Mouse (Mus musculus) forebrain, embryonic 14.5 days (tissue): ENCODE results near the gene Bfsp2. TPM values are rescaled to one million over a fixed set of nuclear protein-coding genes. Genes with fewer than 3 reads are reported as not detected.
A peak's percentile ranks its signal among the peaks of the same experiment; 100 is the strongest.

ENCODE experiments used
- ATAC-seq: fragments of 200-750 bp; cut with Nextera tagmentation; 2 replicates; pipeline ENCODE4 v1.8.0; 2017; ENCODE audit warnings: mild to moderate bottlenecking, moderate library complexity
- DNase-seq: peaks from one replicate; pipeline ENCODE4 v3.0.0-alpha.2; 2015; ENCODE audit warnings: low spot score
- H3K27ac ChIP-seq: fragments of 300-500 bp; sonication (generic); 2 replicates; pipeline ENCODE4 v1.5.1; 2014; ENCODE audit warnings: low read depth, mild to moderate bottlenecking, control low read depth, low read length, moderate library complexity
- H3K27me3 ChIP-seq: fragments of 300-500 bp; sonication (generic); replicated peaks from 2 replicates; pipeline ENCODE4 v1.6.1; 2014; ENCODE audit warnings: low read length, control low read depth, mixed read lengths; ENCODE audit not compliant: control insufficient read depth, insufficient read depth
- H3K36me3 ChIP-seq: fragments of 300-500 bp; sonication (generic); 2 replicates; pipeline ENCODE4 v1.6.1; 2014; ENCODE audit warnings: low read length, control low read depth; ENCODE audit not compliant: control insufficient read depth, insufficient read depth
- H3K4me1 ChIP-seq: fragments of 300-500 bp; sonication (generic); 2 replicates; pipeline ENCODE4 v1.6.1; 2014; ENCODE audit warnings: antibody characterized with exemption, low read length, control low read depth; ENCODE audit not compliant: control insufficient read depth, insufficient read depth
- H3K4me2 ChIP-seq: fragments of 300-500 bp; sonication (generic); 2 replicates; pipeline ENCODE4 v1.6.1; 2014; ENCODE audit warnings: mild to moderate bottlenecking, control low read depth, low read length
- H3K4me3 ChIP-seq: fragments of 300-500 bp; sonication (generic); 2 replicates; pipeline ENCODE4 v1.5.1; 2014; ENCODE audit warnings: low read depth, low read length, control low read depth
- H3K9ac ChIP-seq: fragments of 300-500 bp; sonication (generic); 2 replicates; pipeline ENCODE4 v1.6.1; 2014; ENCODE audit warnings: mild to moderate bottlenecking, low read length, control low read depth, moderate library complexity
- H3K9me3 ChIP-seq: fragments of 300-500 bp; sonication (generic); replicated peaks from 2 replicates; pipeline ENCODE4 v1.6.1; 2016; ENCODE audit warnings: low read length, control low read depth, mixed read lengths; ENCODE audit not compliant: control insufficient read depth
- WGBS: fragments of 180-500 bp; shearing (Covaris S2); extraction: QIAGEN DNeasy Blood & Tissue Kit; methylation state at CpG from one replicate; pipeline ENCODE4 v1.1.7; 2014; 5-methylcytosine and 5-hydroxymethylcytosine counted together
- polyA plus RNA-seq: library from polyadenylated mRNA; unstranded; fragments of >200 nt; fragmentation: Nextera tagmentation; extraction: Ambion mirVana; gene quantifications from 2 replicates; pipeline ENCODE4 v1.2.1, GENCODE M21; 2014

Bfsp2 gene
- polyA plus RNA-seq, 1 experiment from 2014 or later = 1.5 TPM

DNA sequence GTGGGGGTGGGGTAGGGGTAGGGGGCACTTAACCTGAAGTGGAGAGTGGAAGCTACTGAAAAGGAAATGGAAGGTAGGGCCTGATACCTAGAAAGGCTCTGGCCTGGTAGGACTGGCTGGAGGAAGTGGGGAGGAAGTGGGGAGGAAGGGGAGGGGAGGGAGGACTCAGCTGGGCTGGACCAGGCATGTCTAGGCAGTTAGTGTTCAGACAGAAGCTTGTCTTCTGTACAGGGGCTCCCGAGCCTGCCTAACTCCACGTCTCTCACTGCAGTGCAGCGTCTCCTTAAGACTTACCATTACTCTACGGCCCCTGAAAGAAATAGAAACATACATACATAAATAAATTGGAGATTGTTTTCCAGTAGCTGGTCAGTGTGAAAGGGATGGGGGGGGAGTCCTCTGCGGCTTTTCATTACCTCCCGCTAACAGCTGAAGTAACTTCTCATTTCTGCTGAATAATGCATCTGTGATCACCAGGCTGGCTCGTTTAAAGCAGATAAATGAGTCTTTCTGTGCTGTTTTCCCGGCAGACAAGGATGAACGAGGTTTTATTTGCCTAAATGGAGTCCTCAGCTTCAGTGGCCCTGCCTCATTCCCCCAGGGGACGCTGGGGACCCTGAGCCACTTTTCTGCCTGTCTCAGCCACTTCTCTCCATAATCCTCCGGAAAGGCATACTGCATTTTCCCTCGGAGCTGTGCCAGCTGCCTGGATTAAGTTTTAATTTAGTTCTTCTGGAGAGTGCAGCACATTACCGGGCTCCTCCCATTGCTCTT is 6.1 kb downstream of the Bfsp2 start:
- no peak overlapping the region for H3K4me3 ChIP-seq
- H3K27me3 ChIP-seq = no peaks in the 10 kb centered on the region
- ATAC-seq (peak; percentile 66), DNase-seq (peak; percentile 67)
- H3K9me3 ChIP-seq = no peaks in the 10 kb centered on the region
- H3K4me2 ChIP-seq = peak overlapping the region; percentile 23; the same call in 1 of the 2 replicates
- H3K27ac ChIP-seq = peak overlapping the region; percentile 55; the same call in 1 of the 2 replicates
- peaks cover 10% of the 10 kb centered on the region for H3K4me1 ChIP-seq
- 4% methylated on average over 13 of the region's 13 CpGs for WGBS
- no peaks in the 10 kb centered on the region for H3K36me3 ChIP-seq
- no peak overlapping the region for H3K9ac ChIP-seq

GRCm38 (mm10) chr9:103471784-103472183 is 8.4 kb downstream of the Bfsp2 start:
- no peaks in the 10 kb centered on the region for H3K27me3 ChIP-seq
- H3K36me3 ChIP-seq = no peaks in the 10 kb centered on the region
- DNase-seq = no peak
- no peak overlapping the region for H3K4me3 ChIP-seq
- H3K9ac ChIP-seq = no peak overlapping the region
- H3K4me1 ChIP-seq = peaks cover 10% of the 10 kb centered on the region
- H3K9me3 ChIP-seq = no peaks in the 10 kb centered on the region
- H3K4me2 ChIP-seq = no peak overlapping the region
- 25% methylated on average over 11 of the region's 11 CpGs for WGBS
- ATAC-seq = no peak
- H3K27ac ChIP-seq = no peak overlapping the region

GRCm38 (mm10) chr9:103469516-103469915 is 10.7 kb downstream of the Bfsp2 start:
- Histone ChIP-seq H3K9ac (no peak overlapping the region), H3K36me3 (no peaks in the 10 kb centered on the region), H3K9me3 (no peaks in the 10 kb centered on the region), H3K4me2 (no peak overlapping the region), H3K4me3 (no peak overlapping the region), H3K27ac (no peak overlapping the region), H3K4me1 (peaks cover 21% of the 10 kb centered on the region), H3K27me3 (no peaks in the 10 kb centered on the region)
- WGBS = 71% methylated on average over 5 of the region's 5 CpGs
- DNase-seq (no peak), ATAC-seq (no peak)

DNA sequence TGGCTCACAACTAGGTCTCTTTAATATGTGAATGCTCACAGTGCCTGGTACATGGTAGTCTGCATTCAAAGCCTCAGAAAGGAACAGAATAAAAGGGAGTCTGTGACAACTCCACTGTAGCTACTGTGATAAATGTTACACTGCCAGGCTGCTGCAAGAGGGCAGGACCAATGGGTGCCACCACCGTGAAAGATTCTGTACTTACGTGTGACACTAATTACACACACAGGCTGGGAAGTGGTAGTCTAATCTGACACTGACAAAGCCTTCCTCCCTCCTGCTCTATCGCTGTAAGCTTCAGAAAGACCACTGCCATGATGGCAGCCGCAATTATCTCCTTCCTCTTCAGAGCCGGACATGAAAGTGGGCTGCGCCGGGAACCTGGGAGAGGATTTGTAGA is 11.3 kb downstream of the Bfsp2 start:
- Histone ChIP-seq H3K4me3 (no peak overlapping the region), H3K4me1 (peaks cover 18% of the 10 kb centered on the region), H3K36me3 (no peaks in the 10 kb centered on the region), H3K27me3 (no peaks in the 10 kb centered on the region), H3K4me2 (no peak overlapping the region), H3K9me3 (no peaks in the 10 kb centered on the region), H3K9ac (no peak overlapping the region), H3K27ac (no peak overlapping the region)
- 72% methylated on average over 7 of the region's 7 CpGs for WGBS
- ATAC-seq (no peak), DNase-seq (no peak)

- no peak overlapping the region for H3K4me2 ChIP-seq
- WGBS = 16% methylated on average over 13 of the region's 13 CpGs
These were observed 14.5 kb downstream of the Bfsp2 start for GRCm38 (mm10) chr9:103465711-103466220.

GRCm38 (mm10) chr9:103465293-103465692 is 14.9 kb downstream of the Bfsp2 start:
- no peaks in the 10 kb centered on the region for H3K27me3 ChIP-seq
- WGBS = 5% methylated on average over 1 of the region's 1 CpGs
- H3K9ac ChIP-seq = no peak overlapping the region
- no peak for DNase-seq
- no peak overlapping the region for H3K4me3 ChIP-seq
- ATAC-seq = peak; percentile 64; the same call in 1 of the 2 replicates
- no peak overlapping the region for H3K4me2 ChIP-seq
- peaks cover 11% of the 10 kb centered on the region; the same call in 1 of the 2 replicates for H3K4me1 ChIP-seq
- no peaks in the 10 kb centered on the region for H3K36me3 ChIP-seq
- H3K9me3 ChIP-seq = no peaks in the 10 kb centered on the region
- peak overlapping the region; percentile 81 for H3K27ac ChIP-seq

More at GRCm38 (mm10) chr9:103465711-103466220, 14.5 kb downstream of the Bfsp2 start:
- Histone ChIP-seq H3K27ac (peak overlapping the region; percentile 81), H3K4me3 (no peak overlapping the region), H3K9me3 (no peaks in the 10 kb centered on the region), H3K9ac (no peak overlapping the region), H3K4me1 (peaks cover 11% of the 10 kb centered on the region; the same call in 1 of the 2 replicates), H3K36me3 (no peaks in the 10 kb centered on the region), H3K27me3 (no peaks in the 10 kb centered on the region)
- peak; percentile 84 for ATAC-seq
- DNase-seq = peak; percentile 84

DNA sequence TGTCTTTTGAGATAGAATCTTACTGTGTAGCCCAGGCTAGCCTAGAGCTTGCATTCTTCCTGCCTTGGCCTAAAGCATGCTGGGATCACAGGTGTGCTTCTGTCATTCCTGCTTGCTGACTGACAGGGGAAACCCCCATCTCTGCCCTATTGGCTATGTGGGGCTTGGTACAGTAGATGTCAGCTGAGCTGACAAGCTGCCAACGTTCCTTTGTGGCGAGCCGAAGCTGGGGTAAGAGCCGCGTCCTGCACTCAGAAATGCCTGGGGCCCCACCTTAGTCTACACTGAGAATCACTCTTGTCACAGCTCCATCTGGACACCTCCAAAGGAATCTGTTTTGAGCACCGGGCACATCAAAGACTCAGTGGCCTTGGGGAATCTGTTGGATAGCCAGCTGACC is 16.4 kb downstream of the Bfsp2 start:
- Histone ChIP-seq H3K9ac (no peak overlapping the region), H3K27me3 (no peaks in the 10 kb centered on the region), H3K27ac (no peak overlapping the region), H3K4me3 (no peak overlapping the region), H3K4me1 (peaks cover 11% of the 10 kb centered on the region; the same call in 1 of the 2 replicates), H3K36me3 (no peaks in the 10 kb centered on the region), H3K4me2 (no peak overlapping the region), H3K9me3 (no peaks in the 10 kb centered on the region)
- DNase-seq (no peak), ATAC-seq (no peak)
- WGBS = 55% methylated on average over 6 of the region's 6 CpGs

- DNase-seq = no peak
These were observed 20.4 kb downstream of the Bfsp2 start for GRCm38 (mm10) chr9:103459839-103460238.

GRCm38 (mm10) chr9:103459307-103459706 is 20.9 kb downstream of the Bfsp2 start:
- Histone ChIP-seq H3K9ac (no peak overlapping the region), H3K9me3 (no peaks in the 10 kb centered on the region), H3K27ac (no peak overlapping the region), H3K4me1 (no peaks in the 10 kb centered on the region), H3K36me3 (no peaks in the 10 kb centered on the region), H3K4me3 (no peak overlapping the region), H3K4me2 (no peak overlapping the region), H3K27me3 (no peaks in the 10 kb centered on the region)
- DNase-seq (no peak), ATAC-seq (no peak)
- WGBS = 90% methylated on average over 1 of the region's 1 CpGs

More at GRCm38 (mm10) chr9:103459839-103460238, 20.4 kb downstream of the Bfsp2 start:
- no peak overlapping the region for H3K4me2 ChIP-seq
- no peaks in the 10 kb centered on the region for H3K4me1 ChIP-seq
- no peaks in the 10 kb centered on the region for H3K9me3 ChIP-seq
- no peak for ATAC-seq
- no peaks in the 10 kb centered on the region for H3K27me3 ChIP-seq
- no peaks in the 10 kb centered on the region for H3K36me3 ChIP-seq
- no peak overlapping the region for H3K27ac ChIP-seq
- H3K4me3 ChIP-seq = no peak overlapping the region
- H3K9ac ChIP-seq = no peak overlapping the region
- 49% methylated on average over 2 of the region's 2 CpGs for WGBS
